Mouse (Mus musculus): Measurements from ENCODE around the gene Cfap58. TPM values are rescaled to one million over a fixed set of nuclear protein-coding genes. Genes with fewer than 3 reads are reported as not detected.

Cfap58 gene
- polyA plus RNA-seq, 1 experiment: not detected

GRCm38 (mm10) chr19:47953169-47953568 lies 15.7 kb downstream of the Cfap58 start:
- no peak for DNase-seq (ENCODE audit: low read depth, low spot score)
- WGBS: 87% methylated on average over 9 of the region's 9 CpGs

- WGBS: 80% methylated on average over 13 of the region's 13 CpGs
- DNase-seq (ENCODE audit: low read depth, low spot score): no peak
Measured at GRCm38 (mm10) chr19:47958181-47958580, 20.7 kb downstream of the Cfap58 start.

GRCm38 (mm10) chr19:47968993-47969659 lies 31.7 kb downstream of the Cfap58 start:
- 57% methylated on average over 17 of the region's 17 CpGs for WGBS

GRCm38 (mm10) chr19:47971066-47971465 lies 33.6 kb downstream of the Cfap58 start:
- WGBS: 88% methylated on average over 8 of the region's 8 CpGs
- DNase-seq (ENCODE audit: low read depth, low spot score): no peak

More at GRCm38 (mm10) chr19:47968993-47969659, 31.7 kb downstream of the Cfap58 start:
- DNase-seq (ENCODE audit: low read depth, low spot score): no peak

GRCm38 (mm10) chr19:47978109-47978701 lies 40.7 kb downstream of the Cfap58 start:
- no peak for DNase-seq (ENCODE audit: low read depth, low spot score)
- 69% methylated on average over 15 of the region's 15 CpGs for WGBS

GRCm38 (mm10) chr19:47979446-47979845 lies 42.0 kb downstream of the Cfap58 start:
- WGBS: 72% methylated on average over 6 of the region's 6 CpGs
- no peak for DNase-seq (ENCODE audit: low read depth, low spot score)

GRCm38 (mm10) chr19:47980241-47980640 lies 42.8 kb downstream of the Cfap58 start:
- 70% methylated on average over 10 of the region's 10 CpGs for WGBS
- no peak for DNase-seq (ENCODE audit: low read depth, low spot score)

- WGBS: 78% methylated on average over 15 of the region's 15 CpGs
Measured at GRCm38 (mm10) chr19:47985606-47986213, 48.2 kb downstream of the Cfap58 start.

GRCm38 (mm10) chr19:47987986-47988385 lies 50.5 kb downstream of the Cfap58 start:
- 89% methylated on average over 11 of the region's 11 CpGs for whole genome bisulfite sequencing
- no peak for DNase-seq (ENCODE audit: low read depth, low spot score)

More at GRCm38 (mm10) chr19:47985606-47986213, 48.2 kb downstream of the Cfap58 start:
- DNase-seq (ENCODE audit: low read depth, low spot score): no peak

GRCm38 (mm10) chr19:47988456-47988855 lies 51.0 kb downstream of the Cfap58 start:
- 26% methylated on average over 16 of the region's 16 CpGs for WGBS
- DNase-seq (ENCODE audit: low read depth, low spot score): no peak

- 68% methylated on average over 13 of the region's 13 CpGs for WGBS
- no peak for DNase-seq (ENCODE audit: low read depth, low spot score)
Measured at GRCm38 (mm10) chr19:47988880-47989574, 51.6 kb downstream of the Cfap58 start.

GRCm38 (mm10) chr19:47989575-47989891 lies 52.1 kb downstream of the Cfap58 start:
- no peak for DNase-seq (ENCODE audit: low read depth, low spot score)
- WGBS: 78% methylated on average over 4 of the region's 4 CpGs

- no peak for DNase-seq (ENCODE audit: low read depth, low spot score)
- 87% methylated on average over 13 of the region's 13 CpGs for WGBS
Measured at GRCm38 (mm10) chr19:48001240-48001639, 63.8 kb downstream of the Cfap58 start.

- WGBS: 80% methylated on average over 11 of the region's 11 CpGs
- DNase-seq (ENCODE audit: low read depth, low spot score): no peak
Measured at GRCm38 (mm10) chr19:48001774-48002173, 64.3 kb downstream of the Cfap58 start.

- no peak for DNase-seq (ENCODE audit: low read depth, low spot score)
- 63% methylated on average over 12 of the region's 12 CpGs for WGBS
Measured at GRCm38 (mm10) chr19:48008771-48009413, 71.4 kb downstream of the Cfap58 start.

- no peak for DNase-seq (ENCODE audit: low read depth, low spot score)
- WGBS: 83% methylated on average over 15 of the region's 15 CpGs
Measured at GRCm38 (mm10) chr19:48009586-48010331, 72.3 kb downstream of the Cfap58 start.

- WGBS: 63% methylated on average over 13 of the region's 13 CpGs
- DNase-seq (ENCODE audit: low read depth, low spot score): no peak
Measured at GRCm38 (mm10) chr19:48020103-48020502, 82.6 kb downstream of the Cfap58 start.

GRCm38 (mm10) chr19:48021435-48021834 lies 84.0 kb downstream of the Cfap58 start:
- WGBS: 82% methylated on average over 15 of the region's 15 CpGs
- no peak for DNase-seq (ENCODE audit: low read depth, low spot score)

- DNase-seq (ENCODE audit: low read depth, low spot score): no peak
- 58% methylated on average over 5 of the region's 5 CpGs for WGBS
Measured at GRCm38 (mm10) chr19:48022763-48023162, 85.3 kb downstream of the Cfap58 start.

Data from large intestine, adult 2 months (tissue).